Mouse (Mus musculus) small intestine, adult 2 months (tissue): ENCODE measurements around the gene Tmem132e. TPM values are rescaled to one million over a fixed set of nuclear protein-coding genes. Genes with fewer than 3 reads are reported as not detected.

Experiments
- H3K27ac ChIP-seq: fragments of 200-500 bp; 2 replicates; pipeline ENCODE4 v1.5.1; 2012; ENCODE audit warnings: low read depth, low read length, control low read depth, inconsistent platforms; ENCODE audit not compliant: insufficient read depth
- H3K27me3 ChIP-seq: fragments of 200-500 bp; 2 replicates; pipeline ENCODE4 v1.6.1; 2012; ENCODE audit warnings: mild to moderate bottlenecking, moderate library complexity, low read length, inconsistent platforms; ENCODE audit not compliant: control insufficient read depth, insufficient read depth
- H3K36me3 ChIP-seq: fragments of 200-500 bp; 2 replicates; pipeline ENCODE4 v1.6.1; 2012; ENCODE audit warnings: mild to moderate bottlenecking, low read length, control low read depth, inconsistent platforms; ENCODE audit not compliant: control insufficient read depth, insufficient read depth
- H3K4me1 ChIP-seq: fragments of 200-500 bp; 2 replicates; pipeline ENCODE4 v1.6.1; 2012; ENCODE audit warnings: low read length, inconsistent platforms, mixed read lengths; ENCODE audit not compliant: control insufficient read depth, insufficient read depth, insufficient read length
- H3K4me3 ChIP-seq: fragments of 200-500 bp; 2 replicates; pipeline ENCODE4 v1.5.1; 2012; ENCODE audit warnings: low read depth, mild to moderate bottlenecking, control low read depth, inconsistent platforms, low read length, moderate library complexity
- CTCF ChIP-seq: fragments of 200-500 bp; IDR thresholded peaks from 2 replicates; pipeline ENCODE4 v1.5.1; 2012; ENCODE audit warnings: low read depth, mild to moderate bottlenecking, control low read depth, inconsistent platforms, low read length, moderate library complexity, mixed read lengths; ENCODE audit not compliant: insufficient replicate concordance, insufficient read length; ENCODE audit errors: extremely low read depth
- POLR2A ChIP-seq: fragments of 200-500 bp; IDR thresholded peaks from 2 replicates; pipeline ENCODE4 v1.6.1; 2012; ENCODE audit warnings: low read depth, mild to moderate bottlenecking, control low read depth, inconsistent platforms, low read length, moderate library complexity
- WGBS: fragments of 180-500 bp; shearing (Covaris S2); methylation state at CpG from one replicate; pipeline ENCODE4 v1.1.7; 2018; 5-methylcytosine and 5-hydroxymethylcytosine counted together
- polyA plus RNA-seq: library from polyadenylated mRNA; depleted of rRNA; stranded (reverse); fragments of >200 nt; gene quantifications from 2 replicates; pipeline ENCODE4 v1.2.3, GENCODE M21; 2012

Tmem132e gene
- polyA plus RNA-seq, 1 experiment: 3.7 TPM

GRCm38 (mm10) chr11:82467218-82467617 is 78.5 kb downstream of the Tmem132e start:
- TF ChIP-seq CTCF (no peak), POLR2A (no peak)
- H3K4me1 ChIP-seq: 0 out of 2 replicates have a peak, but pooled peaks cover 1% of the 10 kb centered on the region
- no peak overlapping the region for H3K4me3 ChIP-seq
- no peak overlapping the region for H3K27ac ChIP-seq
- H3K27me3 ChIP-seq: no peaks in the 10 kb centered on the region
- 83% methylated on average over 7 of the region's 7 CpGs for WGBS
- H3K36me3 ChIP-seq: no peaks in the 10 kb centered on the region

GRCm38 (mm10) chr11:82471076-82471475 is 82.4 kb downstream of the Tmem132e start:
- 0 out of 2 replicates have a peak, but pooled peaks cover 1% of the 10 kb centered on the region for H3K4me1 ChIP-seq
- H3K27me3 ChIP-seq: no peaks in the 10 kb centered on the region; the same call in 1 of the 2 replicates
- no peak for TF ChIP-seq CTCF
- TF ChIP-seq POLR2A: no peak
- WGBS: 80% methylated on average over 1 of the region's 1 CpGs
- no peak overlapping the region for H3K27ac ChIP-seq
- H3K4me3 ChIP-seq: no peak overlapping the region
- H3K36me3 ChIP-seq: no peaks in the 10 kb centered on the region

GRCm38 (mm10) chr11:82473137-82473621 is 84.5 kb downstream of the Tmem132e start:
- H3K4me3 ChIP-seq: no peak overlapping the region
- TF ChIP-seq CTCF (no peak), POLR2A (no peak)
- H3K4me1 ChIP-seq: no peaks in the 10 kb centered on the region
- no peak overlapping the region for H3K27ac ChIP-seq
- 32% methylated on average over 12 of the region's 12 CpGs for WGBS
- H3K36me3 ChIP-seq: no peaks in the 10 kb centered on the region
- H3K27me3 ChIP-seq: no peaks in the 10 kb centered on the region; the same call in 1 of the 2 replicates

GRCm38 (mm10) chr11:82476092-82476491 is 87.4 kb downstream of the Tmem132e start:
- WGBS: 61% methylated on average over 4 of the region's 4 CpGs
- no peak overlapping the region for H3K27ac ChIP-seq
- no peaks in the 10 kb centered on the region for H3K4me1 ChIP-seq
- H3K36me3 ChIP-seq: no peaks in the 10 kb centered on the region
- TF ChIP-seq CTCF (no peak), POLR2A (no peak)
- H3K4me3 ChIP-seq: no peak overlapping the region
- no peaks in the 10 kb centered on the region; the same call in 1 of the 2 replicates for H3K27me3 ChIP-seq

- TF ChIP-seq POLR2A: no peak
- TF ChIP-seq CTCF: no peak
- no peaks in the 10 kb centered on the region for H3K4me1 ChIP-seq
Observed at GRCm38 (mm10) chr11:82477412-82477811, 88.7 kb downstream of the Tmem132e start.

GRCm38 (mm10) chr11:82480941-82481340 is 92.2 kb downstream of the Tmem132e start:
- no peaks in the 10 kb centered on the region for H3K27me3 ChIP-seq
- H3K4me1 ChIP-seq: no peaks in the 10 kb centered on the region
- H3K27ac ChIP-seq: no peak overlapping the region
- H3K36me3 ChIP-seq: no peaks in the 10 kb centered on the region
- no peak overlapping the region for H3K4me3 ChIP-seq
- no peak for TF ChIP-seq POLR2A
- no peak for TF ChIP-seq CTCF
- 70% methylated on average over 3 of the region's 3 CpGs for WGBS

More at GRCm38 (mm10) chr11:82477412-82477811, 88.7 kb downstream of the Tmem132e start:
- Histone ChIP-seq H3K27me3 (no peaks in the 10 kb centered on the region; the same call in 1 of the 2 replicates), H3K4me3 (no peak overlapping the region), H3K27ac (no peak overlapping the region), H3K36me3 (no peaks in the 10 kb centered on the region)
- 78% methylated on average over 3 of the region's 3 CpGs for WGBS

GRCm38 (mm10) chr11:82487359-82488086 is 98.8 kb downstream of the Tmem132e start:
- 45% methylated on average over 8 of the region's 8 CpGs for WGBS
- no peak for TF ChIP-seq POLR2A
- no peak overlapping the region for H3K27ac ChIP-seq
- H3K36me3 ChIP-seq: no peaks in the 10 kb centered on the region
- no peak overlapping the region for H3K4me3 ChIP-seq
- no peaks in the 10 kb centered on the region for H3K27me3 ChIP-seq
- no peaks in the 10 kb centered on the region for H3K4me1 ChIP-seq
